Mouse (Mus musculus) megakaryocyte, embryonic 14.5 days (primary cell): ENCODE results near the gene Ooep.

Source experiments
- FLI1 ChIP-seq: IDR thresholded peaks from 2 replicates; pipeline ENCODE4 v1.6.1; 2012; ENCODE audit warnings: low read length, inconsistent platforms, mixed read lengths
- GATA1 ChIP-seq: IDR thresholded peaks from 3 replicates; pipeline ENCODE4 v1.6.1; 2012; ENCODE audit warnings: mixed read lengths, low read length, inconsistent platforms, borderline replicate concordance

- TF ChIP-seq GATA1 = no peak
- no peak for TF ChIP-seq FLI1
Measured at GRCm38 (mm10) chr9:78358053-78358452, 20.5 kb downstream of the Ooep start.
